Mouse (Mus musculus): ENCODE measurements around the gene Naaladl2. TPM values are rescaled to one million over a fixed set of nuclear protein-coding genes. Genes with fewer than 3 reads are reported as not detected.
"Not testable (repeated sequence)": the region's sequence is repeated elsewhere in the genome, so short reads cannot be mapped to it uniquely, and the experiment has no call there.

The Naaladl2 gene
- polyA plus RNA-seq, 1 experiment from 2014 or later, result 2.9 TPM

DNA sequence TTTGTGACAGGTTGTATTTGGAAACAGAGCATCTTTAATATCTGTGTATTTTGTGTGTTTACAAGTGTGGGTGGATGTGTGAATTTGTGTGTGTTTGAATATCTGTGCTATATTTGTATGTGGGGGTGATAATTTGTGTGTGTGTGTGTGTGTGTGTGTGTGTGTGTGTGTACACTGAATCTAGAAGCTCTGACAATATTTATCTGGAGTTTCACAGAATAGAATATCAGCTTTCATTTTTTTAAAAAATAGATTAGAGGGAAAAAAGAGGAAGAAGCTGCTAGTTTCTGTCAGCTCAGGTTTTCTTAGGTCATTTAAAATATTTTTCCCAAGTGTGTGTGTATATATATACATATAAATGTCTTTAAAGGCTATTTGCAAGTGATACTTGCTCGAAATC, 68.3 kb downstream of the Naaladl2 start:
- WGBS, result 67% methylated on average over 1 of the region's 1 CpGs
- H3K4me1 ChIP-seq, result no peaks in the 10 kb centered on the region
- H3K27ac ChIP-seq (replicated peaks), result no peak overlapping the region
- H3K27me3 ChIP-seq (replicated peaks), result no peaks in the 10 kb centered on the region
- H3K4me2 ChIP-seq, result no peak overlapping the region
- no peak for ATAC-seq (ENCODE audit: extremely low read depth, insufficient number of reproducible peaks, low FRiP score, low TSS enrichment)
- no peak overlapping the region for H3K4me3 ChIP-seq
- H3K36me3 ChIP-seq, result no peaks in the 10 kb centered on the region
- H3K9me3 ChIP-seq, result no peaks in the 10 kb centered on the region
- no peak overlapping the region for H3K9ac ChIP-seq

DNA sequence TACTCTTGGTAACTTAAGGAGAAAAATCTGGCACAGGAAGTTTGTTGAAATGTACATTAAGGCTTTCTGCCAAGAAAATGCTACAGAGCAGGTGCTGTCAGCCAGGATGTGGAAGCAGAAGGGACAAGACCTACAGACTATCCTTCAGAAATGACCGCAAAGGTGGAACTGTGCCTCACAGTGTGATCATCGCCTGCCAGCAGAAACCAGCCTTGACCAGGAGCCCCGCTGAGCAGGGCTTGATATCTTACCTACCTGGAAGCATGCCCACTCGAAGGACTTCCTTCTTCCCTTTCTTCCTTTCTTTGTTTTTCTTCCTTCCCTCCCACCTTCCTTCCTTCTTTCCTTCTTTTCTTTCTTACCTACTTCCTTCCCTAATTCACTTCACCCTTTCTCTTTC, 69.8 kb downstream of the Naaladl2 start:
- Histone ChIP-seq H3K4me1 (no peaks in the 10 kb centered on the region), H3K9ac (no peak overlapping the region), H3K27ac (replicated peaks) (no peak overlapping the region), H3K9me3 (no peaks in the 10 kb centered on the region), H3K4me3 (no peak overlapping the region), H3K4me2 (no peak overlapping the region), H3K36me3 (no peaks in the 10 kb centered on the region), H3K27me3 (replicated peaks) (no peaks in the 10 kb centered on the region)
- ATAC-seq (ENCODE audit: extremely low read depth, insufficient number of reproducible peaks, low FRiP score, low TSS enrichment), result no peak
- WGBS, result 69% methylated on average over 4 of the region's 4 CpGs

- H3K4me3 ChIP-seq, result no peak overlapping the region
- WGBS, result 79% methylated on average over 6 of the region's 6 CpGs
- H3K27ac ChIP-seq (replicated peaks), result no peak overlapping the region
- H3K9ac ChIP-seq, result no peak overlapping the region
- H3K36me3 ChIP-seq, result no peaks in the 10 kb centered on the region
- no peaks in the 10 kb centered on the region for H3K4me1 ChIP-seq
- no peaks in the 10 kb centered on the region for H3K27me3 ChIP-seq (replicated peaks)
- H3K4me2 ChIP-seq, result no peak overlapping the region
- no peak for ATAC-seq (ENCODE audit: extremely low read depth, insufficient number of reproducible peaks, low FRiP score, low TSS enrichment)
- H3K9me3 ChIP-seq, result no peaks in the 10 kb centered on the region
These were observed 70.2 kb downstream of the Naaladl2 start for GRCm38 (mm10) chr3:25073821-25074220.

DNA sequence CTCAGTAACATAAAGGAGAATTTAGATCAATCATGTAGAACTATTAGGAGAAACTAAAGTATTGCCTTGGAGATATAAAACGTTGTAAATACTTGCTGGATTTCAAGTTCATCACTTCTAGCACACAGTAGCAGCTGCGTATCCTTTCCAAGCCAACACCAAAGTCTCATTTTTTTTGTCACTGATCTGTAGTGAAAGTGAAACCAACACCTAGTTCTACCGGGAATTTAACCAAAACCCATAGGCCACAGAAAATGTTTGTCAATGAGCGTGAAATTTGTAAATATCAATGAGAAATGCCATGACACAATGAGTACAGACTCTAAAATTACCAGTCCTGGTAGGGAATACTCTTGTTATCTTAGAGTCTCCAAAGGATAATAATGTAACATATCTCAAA, 80.8 kb downstream of the Naaladl2 start:
- Histone ChIP-seq H3K27ac (replicated peaks) (no peak overlapping the region), H3K4me1 (no peaks in the 10 kb centered on the region), H3K4me2 (no peak overlapping the region), H3K27me3 (replicated peaks) (no peaks in the 10 kb centered on the region), H3K4me3 (no peak overlapping the region), H3K9me3 (no peaks in the 10 kb centered on the region), H3K36me3 (no peaks in the 10 kb centered on the region), H3K9ac (no peak overlapping the region)
- 70% methylated on average over 4 of the region's 4 CpGs for WGBS
- no peak for ATAC-seq (ENCODE audit: extremely low read depth, insufficient number of reproducible peaks, low FRiP score, low TSS enrichment)

DNA sequence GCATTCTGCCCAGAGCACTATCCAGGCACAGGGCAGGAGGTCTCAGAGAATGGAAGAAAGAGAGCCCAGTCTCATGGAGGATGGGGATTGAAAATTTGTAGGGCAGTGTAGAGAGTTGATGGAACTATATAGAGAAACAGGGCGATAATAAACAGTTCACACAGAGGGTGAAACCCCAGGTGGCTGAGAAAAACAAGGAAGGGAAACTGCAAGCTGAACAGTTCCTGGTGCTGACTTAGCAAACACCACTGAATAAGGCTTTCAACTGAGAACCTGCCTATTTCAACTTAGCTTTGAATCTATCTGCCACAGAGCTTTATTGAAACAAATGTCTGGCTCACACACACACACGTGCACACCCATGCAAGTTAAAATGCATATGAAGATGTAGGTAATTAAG, 91.1 kb downstream of the Naaladl2 start:
- H3K9ac ChIP-seq, result no peak overlapping the region
- no peak for ATAC-seq (ENCODE audit: extremely low read depth, insufficient number of reproducible peaks, low FRiP score, low TSS enrichment)
- 24% methylated on average over 2 of the region's 2 CpGs for WGBS
- no peaks in the 10 kb centered on the region for H3K36me3 ChIP-seq
- H3K4me2 ChIP-seq, result no peak overlapping the region
- H3K27ac ChIP-seq (replicated peaks), result no peak overlapping the region
- no peaks in the 10 kb centered on the region for H3K4me1 ChIP-seq
- H3K4me3 ChIP-seq, result no peak overlapping the region
- H3K27me3 ChIP-seq (replicated peaks), result no peaks in the 10 kb centered on the region
- H3K9me3 ChIP-seq, result no peaks in the 10 kb centered on the region

GRCm38 (mm10) chr3:25019972-25020371, 124.1 kb downstream of the Naaladl2 start:
- H3K4me2 ChIP-seq, result 0 out of 2 replicates have a peak overlapping the region, but pooled peaks have one; percentile 1
- 32% methylated on average over 5 of the region's 5 CpGs for WGBS

GRCm38 (mm10) chr3:25010751-25011150, 133.3 kb downstream of the Naaladl2 start:
- no peaks in the 10 kb centered on the region for H3K36me3 ChIP-seq
- no peaks in the 10 kb centered on the region for H3K4me1 ChIP-seq
- H3K4me3 ChIP-seq, result no peak overlapping the region
- no peaks in the 10 kb centered on the region for H3K9me3 ChIP-seq
- no peaks in the 10 kb centered on the region for H3K27me3 ChIP-seq (replicated peaks)
- WGBS, result 70% methylated on average over 1 of the region's 1 CpGs
- H3K4me2 ChIP-seq, result no peak overlapping the region
- no peak overlapping the region for H3K9ac ChIP-seq
- no peak overlapping the region for H3K27ac ChIP-seq (replicated peaks)
- no peak for ATAC-seq (ENCODE audit: extremely low read depth, insufficient number of reproducible peaks, low FRiP score, low TSS enrichment)

More at GRCm38 (mm10) chr3:25019972-25020371, 124.1 kb downstream of the Naaladl2 start:
- Histone ChIP-seq H3K4me3 (no peak overlapping the region), H3K36me3 (no peaks in the 10 kb centered on the region), H3K27ac (replicated peaks) (no peak overlapping the region), H3K9ac (no peak overlapping the region), H3K27me3 (replicated peaks) (no peaks in the 10 kb centered on the region), H3K4me1 (peaks cover 3% of the 10 kb centered on the region; the same call in 1 of the 2 replicates), H3K9me3 (no peaks in the 10 kb centered on the region)
- ATAC-seq (ENCODE audit: extremely low read depth, insufficient number of reproducible peaks, low FRiP score, low TSS enrichment), result no peak

- WGBS, result 59% methylated on average over 2 of the region's 2 CpGs
- H3K4me3 ChIP-seq, result not testable (repeated sequence)
These were observed 137.3 kb downstream of the Naaladl2 start for GRCm38 (mm10) chr3:25006802-25007201.

DNA sequence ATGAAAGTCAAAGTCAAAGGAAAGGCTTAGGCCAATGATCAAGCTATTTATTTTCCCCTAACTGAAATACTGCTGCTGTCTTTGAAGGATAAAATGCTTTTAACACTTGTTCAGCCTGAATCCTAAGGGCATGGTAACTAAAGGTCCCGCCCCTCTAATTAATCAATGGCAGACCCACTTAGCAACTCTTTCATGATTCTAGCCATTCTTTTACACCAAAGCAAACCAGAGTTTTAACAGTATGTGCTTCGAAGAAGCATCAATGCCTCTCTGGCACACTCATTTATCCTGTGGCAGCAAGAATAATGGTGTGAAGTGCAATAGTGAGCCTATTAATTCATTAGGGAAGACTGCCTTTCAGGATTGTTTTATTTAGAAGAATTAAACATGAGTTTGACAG, 151.5 kb downstream of the Naaladl2 start:
- 0 out of 2 replicates have a peak, but pooled peaks cover 3% of the 10 kb centered on the region for H3K9me3 ChIP-seq
- no peaks in the 10 kb centered on the region for H3K4me1 ChIP-seq
- H3K9ac ChIP-seq, result no peak overlapping the region
- H3K4me2 ChIP-seq, result no peak overlapping the region
- H3K36me3 ChIP-seq, result no peaks in the 10 kb centered on the region
- H3K27ac ChIP-seq (replicated peaks), result no peak overlapping the region
- no peaks in the 10 kb centered on the region for H3K27me3 ChIP-seq (replicated peaks)
- no peak for ATAC-seq (ENCODE audit: extremely low read depth, insufficient number of reproducible peaks, low FRiP score, low TSS enrichment)
- 56% methylated on average over 2 of the region's 2 CpGs for WGBS
- no peak overlapping the region for H3K4me3 ChIP-seq

More at GRCm38 (mm10) chr3:25006802-25007201, 137.3 kb downstream of the Naaladl2 start:
- not testable (repeated sequence) for H3K9me3 ChIP-seq; H3K27ac ChIP-seq (replicated peaks); H3K36me3 ChIP-seq; H3K27me3 ChIP-seq (replicated peaks); H3K9ac ChIP-seq; ATAC-seq (ENCODE audit: extremely low read depth, insufficient number of reproducible peaks, low FRiP score, low TSS enrichment); H3K4me2 ChIP-seq; H3K4me1 ChIP-seq

GRCm38 (mm10) chr3:24992078-24992477, 152.0 kb downstream of the Naaladl2 start:
- Histone ChIP-seq H3K27ac (replicated peaks) (no peak overlapping the region), H3K9ac (no peak overlapping the region), H3K4me2 (no peak overlapping the region), H3K4me1 (no peaks in the 10 kb centered on the region), H3K4me3 (no peak overlapping the region), H3K27me3 (replicated peaks) (no peaks in the 10 kb centered on the region), H3K9me3 (0 out of 2 replicates have a peak, but pooled peaks cover 3% of the 10 kb centered on the region), H3K36me3 (no peaks in the 10 kb centered on the region)
- 72% methylated on average over 3 of the region's 3 CpGs for WGBS
- no peak for ATAC-seq (ENCODE audit: extremely low read depth, insufficient number of reproducible peaks, low FRiP score, low TSS enrichment)

GRCm38 (mm10) chr3:24982111-24982510, 161.9 kb downstream of the Naaladl2 start:
- WGBS, result 46% methylated on average over 4 of the region's 4 CpGs
- H3K4me2 ChIP-seq, result no peak overlapping the region
- H3K4me3 ChIP-seq, result no peak overlapping the region
- ATAC-seq (ENCODE audit: extremely low read depth, insufficient number of reproducible peaks, low FRiP score, low TSS enrichment), result no peak
- H3K27ac ChIP-seq (replicated peaks), result no peak overlapping the region
- H3K27me3 ChIP-seq (replicated peaks), result no peaks in the 10 kb centered on the region
- H3K4me1 ChIP-seq, result no peaks in the 10 kb centered on the region
- H3K9ac ChIP-seq, result no peak overlapping the region
- no peaks in the 10 kb centered on the region for H3K36me3 ChIP-seq
- no peaks in the 10 kb centered on the region for H3K9me3 ChIP-seq

- no peak overlapping the region for H3K4me2 ChIP-seq
- no peak overlapping the region for H3K27ac ChIP-seq (replicated peaks)
- 68% methylated on average over 2 of the region's 2 CpGs for WGBS
- H3K9ac ChIP-seq, result no peak overlapping the region
- no peaks in the 10 kb centered on the region for H3K27me3 ChIP-seq (replicated peaks)
- no peak for ATAC-seq (ENCODE audit: extremely low read depth, insufficient number of reproducible peaks, low FRiP score, low TSS enrichment)
- H3K4me3 ChIP-seq, result no peak overlapping the region
- H3K36me3 ChIP-seq, result no peaks in the 10 kb centered on the region
- H3K4me1 ChIP-seq, result no peaks in the 10 kb centered on the region
- no peaks in the 10 kb centered on the region for H3K9me3 ChIP-seq
These were observed 201.9 kb downstream of the Naaladl2 start for GRCm38 (mm10) chr3:24942170-24942569.
